Mouse (Mus musculus) liver, adult 2 months (tissue): ENCODE measurements around the gene Nme4. TPM values are rescaled to one million over a fixed set of nuclear protein-coding genes. Genes with fewer than 3 reads are reported as not detected.

Source experiments
- DNase-seq: peaks from one replicate; pipeline ENCODE4 v3.0.0-alpha.2; 2011; ENCODE audit warnings: low read depth, low spot score; ENCODE audit errors: extremely low read depth
- H3K27ac ChIP-seq: fragments of 200-500 bp; replicated peaks from 2 replicates; pipeline ENCODE4 v1.5.1; 2012; ENCODE audit warnings: low read depth, mild to moderate bottlenecking, control low read depth, inconsistent platforms, low read length; ENCODE audit not compliant: insufficient read depth
- H3K27me3 ChIP-seq: fragments of 200-500 bp; 2 replicates; pipeline ENCODE4 v1.6.1; 2012; ENCODE audit warnings: mild to moderate bottlenecking, moderate library complexity, low read length, inconsistent platforms; ENCODE audit not compliant: control insufficient read depth, insufficient read depth
- H3K36me3 ChIP-seq: fragments of 200-500 bp; 2 replicates; pipeline ENCODE4 v1.6.1; 2012; ENCODE audit warnings: low read length, inconsistent platforms; ENCODE audit not compliant: control insufficient read depth, insufficient read depth
- H3K4me1 ChIP-seq: fragments of 200-500 bp; 2 replicates; pipeline ENCODE4 v1.6.1; 2011; ENCODE audit warnings: low read length; ENCODE audit not compliant: control insufficient read depth, insufficient read depth
- H3K4me3 ChIP-seq: fragments of 200-500 bp; 2 replicates; pipeline ENCODE4 v1.5.1; 2011; ENCODE audit warnings: low read depth, mild to moderate bottlenecking, control low read depth, low read length, moderate library complexity; ENCODE audit not compliant: insufficient read depth
- H3K79me2 ChIP-seq: fragments of 200-500 bp; 2 replicates; pipeline ENCODE4 v1.6.1; 2012; ENCODE audit warnings: inconsistent platforms, mild to moderate bottlenecking, low read length, moderate library complexity; ENCODE audit not compliant: control insufficient read depth, insufficient read depth
- H3K9ac ChIP-seq: fragments of 200-500 bp; 2 replicates; pipeline ENCODE4 v1.6.1; 2012; ENCODE audit warnings: low read depth, mild to moderate bottlenecking, control low read depth, inconsistent platforms, low read length
- CTCF ChIP-seq: fragments of 200-500 bp; IDR thresholded peaks from 2 replicates; pipeline ENCODE4 v1.5.1; 2011; ENCODE audit warnings: low read depth, low read length, control low read depth
- POLR2A ChIP-seq: fragments of 200-500 bp; IDR thresholded peaks from 2 replicates; pipeline ENCODE4 v1.6.1; 2011; ENCODE audit warnings: low read length, control low read depth; ENCODE audit not compliant: insufficient read depth; ENCODE audit errors: extremely low read depth
- WGBS: fragments of 180-500 bp; shearing (Covaris S2); methylation state at CpG from one replicate; pipeline ENCODE4 v1.1.7; 2018; 5-methylcytosine and 5-hydroxymethylcytosine counted together
- polyA plus RNA-seq: library from polyadenylated mRNA; depleted of rRNA; stranded (reverse); fragments of >200 nt; gene quantifications from 2 replicates; pipeline ENCODE4 v1.2.3, GENCODE M21; 2012
- total RNA-seq: library from RNA; depleted of rRNA; stranded (reverse); fragments of >200 nt; gene quantifications from 2 replicates; pipeline ENCODE4 v1.2.3, GENCODE M21; 2014

Nme4 gene
- total and polyA plus RNA-seq, 2 experiments: 7.0 to 8.7 TPM

DNA sequence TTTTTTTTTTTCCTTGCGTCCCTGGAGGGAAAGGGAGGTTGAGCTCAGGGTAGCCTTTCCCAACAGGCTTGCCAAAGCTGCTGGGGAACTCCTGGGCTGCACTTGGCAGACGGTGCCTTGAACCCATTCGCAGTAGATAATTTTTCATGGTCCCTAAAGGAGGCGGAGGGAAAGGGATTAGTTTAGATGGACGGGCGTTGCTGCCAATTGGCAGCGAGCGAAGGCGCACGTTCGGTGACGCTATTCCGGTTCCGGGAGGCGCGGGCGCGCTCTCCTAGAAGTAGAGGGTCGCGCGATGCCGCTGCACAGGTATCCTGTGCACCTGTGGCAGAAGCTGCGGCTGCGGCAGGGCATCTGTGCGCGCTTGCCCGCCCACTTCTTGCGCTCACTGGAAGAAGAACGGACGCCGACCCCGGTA lies 27.9 kb upstream of the Nme4 start, which contains the start of gene Mrpl28:
Gene Mrpl28, plus strand, starts transcription at position 234 of the 418 bp plus-strand sequence.
- DNase-seq: peak; percentile 89
- H3K27me3 ChIP-seq: no peaks in the 10 kb centered on the region
- peaks cover 5% of the 10 kb centered on the region; the same call in 1 of the 2 replicates for H3K79me2 ChIP-seq
- peak within 1 kb of the TSS; percentile 83 for H3K9ac ChIP-seq
- peak within 1 kb of the TSS; percentile 24 for H3K27ac ChIP-seq
- TF ChIP-seq CTCF (no peak), POLR2A (peak; percentile 90)
- peak within 1 kb of the TSS; percentile 86 for H3K4me3 ChIP-seq
- peaks cover 8% of the 10 kb centered on the region for H3K4me1 ChIP-seq
- H3K36me3 ChIP-seq: no peaks in the 10 kb centered on the region
- under 1% methylated on average over 32 of the region's 32 CpGs for WGBS

DNA sequence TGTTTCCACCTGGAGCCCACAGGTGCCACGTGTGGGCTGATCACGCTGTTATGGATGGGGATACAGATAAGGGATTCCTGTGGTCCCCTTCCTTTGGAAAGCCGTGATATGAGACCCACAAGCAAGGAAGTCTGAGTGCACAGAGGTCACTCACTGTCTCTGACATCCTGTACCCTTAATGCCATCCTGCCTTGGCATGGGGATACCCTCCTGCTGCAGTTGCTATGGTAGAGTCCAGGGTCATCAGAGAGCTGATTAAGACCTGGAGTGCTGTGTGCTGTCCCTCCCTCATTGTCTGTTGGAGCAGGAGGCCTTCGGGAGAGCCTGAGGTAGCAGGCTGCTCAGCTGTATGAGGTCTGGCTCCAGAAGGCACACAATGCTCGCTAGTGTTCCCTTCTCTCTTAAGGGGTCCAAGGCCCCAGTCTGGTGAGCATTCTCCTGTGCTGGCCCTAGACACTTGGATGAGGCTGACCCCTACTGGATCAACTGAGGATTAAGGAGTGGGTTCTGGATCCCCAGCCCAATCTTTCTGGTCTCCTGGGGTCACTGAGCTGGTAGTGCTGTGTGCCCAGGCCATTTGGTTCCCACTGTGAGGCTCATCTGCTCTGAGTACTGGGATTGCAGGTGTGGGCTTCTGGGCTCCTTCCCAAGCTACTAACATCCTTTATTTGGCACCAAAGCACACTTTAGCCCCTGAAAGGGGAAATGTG lies 27.2 kb upstream of the Nme4 start:
- no peaks in the 10 kb centered on the region for H3K36me3 ChIP-seq
- H3K4me3 ChIP-seq: no peak overlapping the region
- DNase-seq: no peak
- no peaks in the 10 kb centered on the region for H3K27me3 ChIP-seq
- 76% methylated on average over 5 of the region's 5 CpGs for WGBS
- no peak overlapping the region for H3K27ac ChIP-seq
- TF ChIP-seq POLR2A (no peak), CTCF (no peak)
- peaks cover 8% of the 10 kb centered on the region for H3K4me1 ChIP-seq
- peaks cover 5% of the 10 kb centered on the region; the same call in 1 of the 2 replicates for H3K79me2 ChIP-seq
- no peak overlapping the region for H3K9ac ChIP-seq

DNA sequence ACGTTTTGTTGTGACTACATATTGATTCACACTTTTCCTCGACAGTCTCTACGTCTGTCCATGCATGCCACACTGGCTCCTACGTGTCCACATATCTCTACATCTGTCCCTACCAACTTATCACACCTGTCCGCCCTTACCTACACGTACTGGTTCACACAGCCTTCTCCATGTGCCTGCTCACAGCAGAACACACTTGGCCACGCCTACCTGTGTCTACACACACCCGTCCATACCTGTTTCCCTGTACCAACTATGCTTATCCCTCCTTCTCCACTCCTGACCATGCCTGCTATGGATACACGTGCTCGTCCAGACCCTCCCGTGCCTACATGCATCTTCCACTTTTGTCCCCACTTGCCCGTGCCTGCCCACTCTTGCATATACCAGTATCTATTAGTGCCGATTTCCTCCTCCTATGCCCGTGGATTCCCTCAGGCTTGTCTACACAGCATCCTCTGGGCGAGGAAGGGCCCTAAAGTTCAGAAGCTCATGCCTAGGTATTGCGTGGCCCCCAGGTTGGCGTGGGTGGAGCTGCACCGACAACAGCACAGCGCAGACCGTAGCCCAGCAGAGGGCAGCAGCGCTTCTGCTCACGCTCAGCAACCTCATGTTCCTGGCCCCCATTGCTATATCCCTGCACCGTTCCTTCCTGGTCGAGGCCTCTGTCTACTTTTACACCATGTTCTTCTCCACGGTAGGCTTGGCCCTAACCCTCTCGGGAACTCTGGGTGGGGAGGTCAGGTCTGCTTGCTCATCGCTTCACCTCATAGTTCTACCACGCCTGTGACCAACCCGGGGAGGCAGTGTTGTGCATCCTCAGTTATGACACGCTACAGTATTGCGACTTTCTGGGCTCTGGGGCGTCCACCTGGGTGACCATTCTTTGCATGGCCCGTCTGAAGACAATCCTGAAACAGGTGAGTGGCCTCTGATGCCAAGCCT lies 24.6 kb upstream of the Nme4 start:
- peak; percentile 18 for DNase-seq

DNA sequence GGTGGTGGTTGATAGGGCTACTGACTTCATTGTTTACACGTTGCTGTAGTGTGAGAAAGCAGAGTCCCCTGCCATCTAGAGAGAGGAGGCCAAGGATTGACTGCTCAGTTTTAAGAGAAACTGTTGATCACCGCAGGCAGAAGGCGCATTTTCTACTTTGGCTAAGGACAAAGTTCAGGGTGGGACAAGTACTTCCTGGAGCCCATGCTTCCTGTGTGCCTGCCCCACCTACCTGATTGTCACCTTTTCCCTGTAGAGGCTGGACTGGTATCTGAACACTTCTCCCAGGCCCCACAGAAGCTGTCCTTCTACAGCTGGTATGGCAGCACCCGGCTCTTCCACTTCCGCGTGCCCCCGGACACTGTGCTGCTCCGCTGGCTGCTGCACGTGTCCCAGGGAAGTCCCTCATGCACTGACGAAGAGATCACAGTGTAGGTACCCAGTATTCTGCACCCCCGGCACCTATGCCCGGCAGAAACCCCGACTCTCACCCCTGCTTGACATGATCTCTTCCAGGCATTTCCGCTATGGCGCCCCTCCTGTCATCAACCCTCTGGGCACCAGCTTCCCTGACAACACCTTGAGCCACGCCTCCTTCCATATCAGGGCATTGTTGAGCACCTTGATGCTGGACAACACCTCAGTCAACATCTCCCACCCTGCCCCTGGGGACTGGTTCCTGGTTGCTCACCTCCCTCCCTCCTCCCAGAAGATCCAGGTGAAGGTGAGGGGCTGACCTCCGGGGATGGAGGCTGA lies 21.3 kb upstream of the Nme4 start:
- Histone ChIP-seq H3K79me2 (no peaks in the 10 kb centered on the region), H3K4me1 (peaks cover 7% of the 10 kb centered on the region), H3K9ac (no peak overlapping the region), H3K4me3 (no peak overlapping the region), H3K27me3 (no peaks in the 10 kb centered on the region), H3K36me3 (no peaks in the 10 kb centered on the region), H3K27ac (no peak overlapping the region)
- 90% methylated on average over 17 of the region's 17 CpGs for WGBS
- DNase-seq: no peak
- no peak for TF ChIP-seq CTCF
- TF ChIP-seq POLR2A: no peak

More for the DNA sequence above, 24.6 kb upstream of the Nme4 start:
- TF ChIP-seq CTCF: peak; percentile 94
- no peak for TF ChIP-seq POLR2A
- Histone ChIP-seq H3K4me3 (no peak overlapping the region), H3K27ac (no peak overlapping the region), H3K9ac (no peak overlapping the region), H3K27me3 (no peaks in the 10 kb centered on the region), H3K36me3 (no peaks in the 10 kb centered on the region), H3K4me1 (peaks cover 8% of the 10 kb centered on the region), H3K79me2 (peaks cover 5% of the 10 kb centered on the region; the same call in 1 of the 2 replicates)
- WGBS: 45% methylated on average over 33 of the region's 33 CpGs

DNA sequence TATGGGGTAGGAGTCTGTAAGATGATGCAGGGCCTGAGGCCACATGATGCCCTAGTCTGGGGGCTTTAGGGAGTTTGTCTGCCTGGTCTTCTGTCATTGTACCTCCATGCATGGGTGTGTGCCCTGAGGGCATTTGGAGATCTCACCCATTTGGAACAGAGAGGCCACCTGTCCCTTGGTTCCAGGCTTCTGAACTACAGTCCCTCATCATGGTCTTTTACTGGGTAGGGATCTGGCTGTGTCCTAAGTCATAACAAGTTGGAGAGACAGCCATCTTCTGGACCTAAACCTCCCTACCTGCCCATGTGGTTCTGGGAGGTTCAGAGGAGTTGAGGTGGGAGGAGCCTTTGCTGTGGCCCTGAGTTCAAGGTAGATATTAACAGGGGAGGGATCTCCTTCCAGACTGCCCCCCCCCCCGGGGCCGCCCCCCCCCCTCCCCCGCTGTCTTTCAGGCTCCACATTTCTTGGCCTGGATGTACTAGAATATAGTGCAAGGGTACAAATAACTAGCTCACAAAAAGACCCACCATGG lies 20.6 kb upstream of the Nme4 start:
- Histone ChIP-seq H3K36me3 (no peaks in the 10 kb centered on the region), H3K4me3 (no peak overlapping the region), H3K9ac (no peak overlapping the region), H3K79me2 (no peaks in the 10 kb centered on the region), H3K4me1 (peaks cover 7% of the 10 kb centered on the region), H3K27me3 (no peaks in the 10 kb centered on the region), H3K27ac (no peak overlapping the region)
- WGBS: 30% methylated on average over 3 of the region's 3 CpGs
- no peak for TF ChIP-seq POLR2A
- no peak for TF ChIP-seq CTCF
- no peak for DNase-seq
